Mouse (Mus musculus): ENCODE measurements around the gene Abcc4.

DNA sequence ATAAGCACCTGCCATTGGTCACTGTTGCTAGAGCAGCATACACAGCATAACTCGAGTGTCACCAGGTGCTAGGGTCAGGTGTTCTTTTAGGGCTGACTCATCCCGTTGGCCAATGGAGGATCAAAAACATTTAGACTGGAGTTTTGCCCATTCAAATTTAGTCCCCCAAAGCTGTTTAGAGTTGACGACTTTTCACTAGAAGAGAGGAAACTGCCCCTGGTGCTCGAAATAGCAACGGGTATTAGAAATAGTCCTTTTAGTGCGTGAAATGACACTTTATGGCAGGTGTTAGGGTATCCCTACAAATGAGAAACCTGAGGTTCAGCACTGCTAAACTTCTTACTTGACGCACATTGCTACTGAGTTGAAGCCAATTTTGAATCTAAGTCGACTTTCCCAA lies 265.9 kb downstream of the Abcc4 start:
- TF ChIP-seq CTCF (IDR thresholded peaks at IDR 0.05; ENCODE audit: extremely low read depth, insufficient read depth, low read length) (no peak), POLR2A (IDR thresholded peaks at IDR 0.05; ENCODE audit: extremely low read depth, insufficient read depth, low read length) (no peak)
